Mouse (Mus musculus): ENCODE measurements at regions not wholly inside any gene's neighbourhood (a gene's known extent, or its start where the extent isn't known, plus 50 kb on each side); places are given as distances from the start of the nearest gene placed in this dataset.

DNA sequence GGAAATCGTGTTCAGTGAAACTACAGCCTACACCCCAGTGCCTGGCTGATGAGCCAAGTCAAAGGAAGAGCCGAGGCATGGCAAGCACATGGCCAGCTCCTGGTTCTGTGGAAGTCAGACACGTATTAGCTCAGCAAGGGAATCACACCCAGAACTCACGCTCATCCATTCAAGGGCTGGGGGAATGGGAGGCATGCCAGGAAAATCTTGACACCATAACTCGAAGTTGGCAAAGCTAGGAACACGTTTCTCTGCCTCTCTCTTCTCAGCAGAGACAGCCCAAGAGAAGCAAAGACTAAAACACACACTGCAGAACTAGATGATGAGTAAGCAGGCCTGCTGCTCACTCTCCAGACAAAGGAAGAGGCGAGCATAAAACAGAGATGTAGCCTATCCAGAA, 53.5 kb upstream of the Ypel5 start:
- 70% methylated on average over 7 of the region's 7 CpGs for WGBS

DNA sequence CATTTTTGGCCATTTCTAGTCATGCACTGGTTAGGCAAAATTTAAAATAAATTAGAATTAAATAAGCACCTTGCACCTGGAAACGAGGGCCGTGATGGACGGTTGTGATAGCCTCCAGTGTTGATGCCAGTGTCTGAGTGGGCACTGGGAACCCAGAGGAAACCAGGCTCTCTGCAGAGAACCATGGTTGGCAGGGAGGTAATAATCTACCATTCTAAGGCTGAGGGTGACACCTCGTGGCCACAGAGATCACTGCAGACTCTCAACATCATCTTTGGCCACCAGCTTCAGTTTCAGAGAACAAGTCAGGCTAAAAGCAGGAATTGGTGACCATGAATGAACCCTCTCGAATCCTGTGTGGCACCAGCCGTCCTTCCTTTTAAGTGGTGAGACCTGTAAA, 54.5 kb upstream of the Ypel5 start:
- Histone ChIP-seq H3K36me3 (no peaks in the 10 kb centered on the region), H3K9ac (replicated peaks) (no peak overlapping the region), H3K9me3 (no peaks in the 10 kb centered on the region), H3K4me1 (replicated peaks) (no peaks in the 10 kb centered on the region), H3K27ac (no peak overlapping the region), H3K4me2 (replicated peaks) (no peak overlapping the region), H3K27me3 (no peaks in the 10 kb centered on the region), H3K4me3 (replicated peaks) (no peak overlapping the region)
- 27% methylated on average over 6 of the region's 6 CpGs for WGBS
- peak; percentile 79 for ATAC-seq

More for the DNA sequence above, 53.5 kb upstream of the Ypel5 start:
- Histone ChIP-seq H3K4me1 (replicated peaks) (no peaks in the 10 kb centered on the region), H3K27me3 (no peaks in the 10 kb centered on the region), H3K4me3 (replicated peaks) (no peak overlapping the region), H3K9me3 (no peaks in the 10 kb centered on the region), H3K27ac (no peak overlapping the region), H3K36me3 (no peaks in the 10 kb centered on the region), H3K4me2 (replicated peaks) (no peak overlapping the region), H3K9ac (replicated peaks) (no peak overlapping the region)
- no peak for ATAC-seq

DNA sequence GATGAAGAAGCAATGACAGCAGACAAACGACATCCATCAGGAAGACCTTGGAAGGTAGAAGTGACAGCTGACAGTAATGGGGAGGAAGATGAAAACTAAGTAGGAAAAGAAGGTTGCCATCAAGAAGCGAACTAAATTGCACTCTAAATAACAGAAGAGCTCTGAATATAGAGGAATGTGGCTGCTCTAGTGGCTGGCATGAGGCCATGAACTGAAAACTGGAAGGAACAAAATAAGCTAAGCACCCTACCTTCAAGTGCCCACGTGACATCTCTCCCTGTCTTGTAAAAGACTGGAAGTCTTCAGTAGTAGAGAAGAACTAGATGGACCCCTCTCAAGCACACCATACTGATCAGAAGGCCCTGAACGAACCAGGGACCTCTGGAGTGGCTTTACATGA, 68.0 kb upstream of the Ypel5 start:
- Histone ChIP-seq H3K27me3 (no peaks in the 10 kb centered on the region), H3K9me3 (no peaks in the 10 kb centered on the region), H3K27ac (no peak overlapping the region), H3K4me1 (replicated peaks) (no peaks in the 10 kb centered on the region), H3K9ac (replicated peaks) (no peak overlapping the region), H3K4me3 (replicated peaks) (no peak overlapping the region), H3K36me3 (no peaks in the 10 kb centered on the region), H3K4me2 (replicated peaks) (no peak overlapping the region)
- ATAC-seq: no peak
- WGBS: 69% methylated on average over 4 of the region's 4 CpGs

DNA sequence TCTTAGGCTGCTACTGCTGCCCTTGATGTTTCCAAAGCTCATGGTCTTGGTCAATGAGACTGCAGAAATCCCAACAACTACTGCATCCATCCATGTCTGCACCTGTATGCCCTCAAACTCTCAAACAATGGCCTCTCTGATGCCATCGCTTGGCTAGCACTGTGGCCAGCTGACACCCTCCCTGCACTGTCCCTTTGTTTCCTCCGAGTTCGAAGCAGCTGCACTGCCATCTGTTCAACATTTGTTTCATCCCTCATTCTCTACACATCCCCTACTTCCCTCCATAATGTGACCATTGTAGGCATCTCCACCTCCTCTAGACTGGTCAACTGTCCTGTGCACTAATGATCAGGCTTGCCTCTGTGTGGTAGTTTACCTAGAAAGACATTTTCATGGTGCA, 75.3 kb upstream of the Ypel5 start:
- WGBS: 47% methylated on average over 3 of the region's 3 CpGs
- Histone ChIP-seq H3K9me3 (no peaks in the 10 kb centered on the region; the same call in 1 of the 2 replicates), H3K27ac (no peak overlapping the region), H3K4me2 (replicated peaks) (no peak overlapping the region), H3K4me1 (replicated peaks) (no peaks in the 10 kb centered on the region), H3K4me3 (replicated peaks) (no peak overlapping the region), H3K9ac (replicated peaks) (no peak overlapping the region), H3K36me3 (no peaks in the 10 kb centered on the region), H3K27me3 (no peaks in the 10 kb centered on the region)
- ATAC-seq: no peak

DNA sequence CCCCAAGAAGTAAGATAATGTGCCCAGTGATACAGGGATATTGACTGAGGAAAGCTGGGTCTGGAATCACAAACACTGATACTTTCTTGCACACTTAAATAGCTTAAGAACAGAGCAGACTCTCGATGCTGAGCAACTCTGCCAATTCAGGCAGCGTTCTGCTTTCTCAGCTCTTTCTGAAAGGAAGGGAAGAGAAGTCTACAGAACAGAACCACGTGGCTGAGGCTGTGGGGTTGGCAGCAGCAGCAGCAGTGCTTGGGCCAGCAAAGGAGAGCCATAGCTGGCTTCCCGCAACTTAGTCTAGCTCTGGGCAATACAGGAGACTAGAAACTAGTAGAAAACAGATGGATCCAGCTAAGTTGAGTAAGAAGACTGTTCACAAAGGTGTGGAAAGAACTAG, 89.8 kb upstream of the Ypel5 start:
- no peaks in the 10 kb centered on the region for H3K36me3 ChIP-seq
- no peak overlapping the region for H3K4me2 ChIP-seq (replicated peaks)
- no peak overlapping the region for H3K4me3 ChIP-seq (replicated peaks)
- H3K27ac ChIP-seq: no peak overlapping the region
- no peak for ATAC-seq
- H3K9me3 ChIP-seq: no peaks in the 10 kb centered on the region
- WGBS: 71% methylated on average over 4 of the region's 4 CpGs
- no peak overlapping the region for H3K9ac ChIP-seq (replicated peaks)
- H3K4me1 ChIP-seq (replicated peaks): no peaks in the 10 kb centered on the region
- no peaks in the 10 kb centered on the region for H3K27me3 ChIP-seq

DNA sequence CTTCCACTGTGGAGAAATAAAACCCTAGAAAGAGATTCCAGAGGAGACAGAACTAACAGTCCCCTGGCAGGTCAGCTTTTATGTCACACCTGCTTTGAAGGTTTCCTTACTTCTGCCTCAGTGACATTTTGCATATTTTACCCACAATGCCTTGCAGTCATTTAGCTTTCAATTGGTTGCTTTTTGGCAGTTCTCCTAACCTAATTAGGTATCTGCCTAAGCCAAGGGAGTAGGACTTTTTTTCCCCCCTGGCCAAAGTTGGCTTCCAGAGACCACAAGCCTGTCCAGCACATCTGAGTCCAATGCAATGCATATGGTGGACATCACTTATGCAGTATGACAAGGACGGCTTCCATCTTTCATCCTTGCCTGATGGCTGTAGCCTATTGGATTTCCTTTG, 103.2 kb upstream of the Ypel5 start:
- Histone ChIP-seq H3K9me3 (no peaks in the 10 kb centered on the region), H3K4me1 (replicated peaks) (no peaks in the 10 kb centered on the region), H3K27me3 (no peaks in the 10 kb centered on the region), H3K36me3 (no peaks in the 10 kb centered on the region), H3K4me2 (replicated peaks) (no peak overlapping the region), H3K27ac (no peak overlapping the region), H3K9ac (replicated peaks) (no peak overlapping the region), H3K4me3 (replicated peaks) (no peak overlapping the region)
- ATAC-seq: no peak
- 92% methylated on average over 1 of the region's 1 CpGs for WGBS

DNA sequence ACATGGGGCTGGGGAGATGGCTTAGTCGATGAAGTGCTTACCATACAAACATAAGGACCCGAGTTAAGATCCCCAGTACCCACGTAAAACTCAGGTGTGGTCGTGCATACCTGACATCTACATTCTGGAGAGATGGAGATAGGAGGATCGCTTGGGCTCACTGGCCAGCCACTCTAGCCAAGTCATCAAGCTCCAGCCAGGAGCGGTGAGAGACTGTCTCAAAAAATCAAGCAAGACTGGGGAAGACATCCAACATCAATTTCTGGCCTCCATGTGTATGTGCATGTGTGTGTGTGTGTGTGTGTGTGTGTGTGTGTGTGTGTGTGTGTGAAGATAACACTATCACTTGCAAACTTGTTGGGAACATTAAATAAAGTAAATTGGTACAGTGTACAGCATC, 104.6 kb upstream of the Ypel5 start:
- WGBS: 86% methylated on average over 6 of the region's 6 CpGs
- Histone ChIP-seq H3K4me3 (replicated peaks) (no peak overlapping the region), H3K4me1 (replicated peaks) (no peaks in the 10 kb centered on the region), H3K4me2 (replicated peaks) (no peak overlapping the region), H3K36me3 (no peaks in the 10 kb centered on the region), H3K27ac (no peak overlapping the region), H3K9ac (replicated peaks) (no peak overlapping the region), H3K27me3 (no peaks in the 10 kb centered on the region), H3K9me3 (no peaks in the 10 kb centered on the region)
- no peak for ATAC-seq

DNA sequence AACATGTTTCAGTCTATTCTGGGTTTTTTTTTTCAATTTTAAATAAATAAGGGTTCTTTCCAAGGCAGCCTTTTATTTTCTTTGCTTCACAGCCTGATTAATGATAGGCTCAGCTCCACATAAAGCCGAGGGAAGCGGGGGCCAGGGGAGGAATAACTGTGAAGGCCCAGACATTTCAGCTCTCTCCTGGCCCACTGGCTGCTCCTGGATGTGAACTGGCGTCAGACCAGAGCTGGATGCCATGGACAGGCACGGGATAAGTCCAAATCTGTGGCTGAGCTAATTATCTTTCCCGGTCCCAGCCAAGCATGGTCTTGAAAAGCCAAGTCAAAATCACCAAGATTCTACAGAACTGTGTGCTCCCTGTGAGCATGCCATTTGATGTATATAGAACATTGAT, 105.1 kb upstream of the Ypel5 start:
- WGBS: 77% methylated on average over 5 of the region's 5 CpGs
- H3K4me2 ChIP-seq (replicated peaks): no peak overlapping the region
- no peaks in the 10 kb centered on the region for H3K4me1 ChIP-seq (replicated peaks)
- no peak overlapping the region for H3K4me3 ChIP-seq (replicated peaks)
- no peak overlapping the region for H3K9ac ChIP-seq (replicated peaks)
- no peaks in the 10 kb centered on the region for H3K9me3 ChIP-seq
- no peaks in the 10 kb centered on the region for H3K36me3 ChIP-seq
- no peaks in the 10 kb centered on the region for H3K27me3 ChIP-seq
- no peak overlapping the region for H3K27ac ChIP-seq
- no peak for ATAC-seq

DNA sequence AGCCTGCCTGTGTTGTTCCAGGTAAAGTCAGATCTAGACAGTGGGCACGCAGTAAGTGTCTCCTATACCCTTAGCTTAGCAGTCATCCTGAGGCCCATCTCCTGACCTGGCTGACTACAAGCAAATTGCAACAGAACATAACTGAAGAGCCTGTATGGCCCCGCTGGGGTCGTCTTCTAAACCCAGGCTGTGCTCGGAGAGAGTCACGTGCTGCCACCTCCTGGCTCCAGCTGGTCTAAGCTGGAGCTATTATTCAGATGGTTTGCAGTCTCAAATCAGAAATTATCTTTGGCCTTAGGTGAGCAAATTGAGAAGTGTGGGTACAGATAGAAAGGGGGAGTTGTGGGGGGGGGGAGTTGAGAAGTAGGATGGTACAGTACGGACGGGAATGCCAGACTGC, 115.5 kb upstream of the Ypel5 start:
- no peaks in the 10 kb centered on the region for H3K27me3 ChIP-seq
- H3K9me3 ChIP-seq: no peaks in the 10 kb centered on the region
- no peak overlapping the region for H3K4me3 ChIP-seq (replicated peaks)
- H3K9ac ChIP-seq (replicated peaks): no peak overlapping the region
- no peaks in the 10 kb centered on the region for H3K4me1 ChIP-seq (replicated peaks)
- WGBS: 55% methylated on average over 7 of the region's 7 CpGs
- H3K36me3 ChIP-seq: no peaks in the 10 kb centered on the region
- ATAC-seq: peak; percentile 78
- H3K4me2 ChIP-seq (replicated peaks): no peak overlapping the region
- no peak overlapping the region for H3K27ac ChIP-seq

DNA sequence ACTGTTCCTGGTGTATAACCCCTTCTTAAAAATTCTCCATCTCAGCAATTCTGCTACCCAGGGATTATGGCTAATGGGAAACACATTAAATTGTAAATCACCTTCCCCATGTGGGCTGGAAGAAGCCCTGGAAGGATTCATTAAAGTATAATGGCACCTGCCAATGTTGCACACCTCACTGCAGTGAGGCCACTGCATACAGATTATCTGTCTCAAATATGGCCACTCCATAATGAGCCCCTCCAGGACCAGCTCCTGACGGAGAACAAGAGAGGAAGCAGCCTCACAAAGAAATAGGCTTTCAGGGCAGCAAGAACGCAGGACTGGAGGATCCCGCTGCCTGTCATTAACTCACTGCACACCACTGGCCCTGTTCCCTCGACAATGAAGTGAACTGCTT, 115.2 kb upstream of the Alk start:
- ATAC-seq: peak; percentile 71; the same call in 1 of the 2 replicates
- no peaks in the 10 kb centered on the region for H3K36me3 ChIP-seq
- H3K4me2 ChIP-seq (replicated peaks): no peak overlapping the region
- H3K27ac ChIP-seq: peak overlapping the region; percentile 56; the same call in 1 of the 2 replicates
- H3K9ac ChIP-seq (replicated peaks): no peak overlapping the region
- no peaks in the 10 kb centered on the region for H3K27me3 ChIP-seq
- H3K4me1 ChIP-seq (replicated peaks): no peaks in the 10 kb centered on the region
- WGBS: 52% methylated on average over 4 of the region's 4 CpGs
- no peaks in the 10 kb centered on the region for H3K9me3 ChIP-seq
- no peak overlapping the region for H3K4me3 ChIP-seq (replicated peaks)

DNA sequence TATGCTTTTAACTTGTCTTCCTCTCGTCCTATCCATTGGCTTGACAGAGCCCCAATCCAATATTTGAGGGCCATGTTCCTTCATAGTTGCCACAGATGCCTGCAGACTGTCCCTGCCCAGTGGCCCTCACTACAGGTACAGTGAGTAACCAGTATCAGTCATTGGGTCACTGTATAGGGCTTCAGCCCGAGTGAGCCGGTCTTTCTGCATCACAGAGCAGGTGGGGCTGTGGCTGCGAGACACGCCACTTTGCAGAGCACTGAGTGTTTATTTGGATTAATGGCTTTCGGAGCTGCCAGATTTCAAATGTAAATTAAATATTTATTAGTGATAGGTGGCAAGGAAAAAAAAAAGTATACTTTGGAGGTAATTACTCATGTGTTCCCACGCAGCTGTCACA, 87.2 kb upstream of the Alk start:
- H3K4me1 ChIP-seq (replicated peaks): no peaks in the 10 kb centered on the region
- H3K4me2 ChIP-seq (replicated peaks): no peak overlapping the region
- no peak for ATAC-seq
- H3K27me3 ChIP-seq: no peaks in the 10 kb centered on the region
- no peaks in the 10 kb centered on the region for H3K9me3 ChIP-seq
- no peak overlapping the region for H3K4me3 ChIP-seq (replicated peaks)
- H3K36me3 ChIP-seq: no peaks in the 10 kb centered on the region
- no peak overlapping the region for H3K9ac ChIP-seq (replicated peaks)
- H3K27ac ChIP-seq: no peak overlapping the region
- 88% methylated on average over 7 of the region's 7 CpGs for WGBS

DNA sequence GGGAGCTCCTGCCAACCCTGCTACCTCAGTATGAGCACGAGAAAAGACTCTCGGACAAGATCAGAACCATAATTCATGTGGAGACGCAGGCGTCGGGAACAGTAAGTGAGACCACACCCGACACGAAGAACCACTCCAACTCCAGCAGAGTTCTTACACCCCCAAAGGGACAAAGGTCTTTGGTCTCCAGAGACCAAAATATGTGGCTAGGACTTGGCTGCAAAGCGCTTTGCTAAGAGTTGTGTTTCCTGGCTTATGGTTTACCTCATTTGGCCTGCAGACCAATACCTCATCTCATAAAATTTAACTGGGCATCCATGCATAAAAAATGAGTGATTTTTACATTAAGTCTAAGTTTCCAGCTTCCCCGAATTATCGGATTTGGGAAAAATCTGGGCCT, 85.2 kb upstream of the Alk start:
- H3K4me2 ChIP-seq (replicated peaks): no peak overlapping the region
- no peaks in the 10 kb centered on the region for H3K27me3 ChIP-seq
- no peaks in the 10 kb centered on the region for H3K4me1 ChIP-seq (replicated peaks)
- no peak overlapping the region for H3K27ac ChIP-seq
- 94% methylated on average over 10 of the region's 10 CpGs for WGBS
- H3K4me3 ChIP-seq (replicated peaks): no peak overlapping the region
- H3K9me3 ChIP-seq: no peaks in the 10 kb centered on the region
- no peak overlapping the region for H3K9ac ChIP-seq (replicated peaks)
- no peak for ATAC-seq
- H3K36me3 ChIP-seq: no peaks in the 10 kb centered on the region

DNA sequence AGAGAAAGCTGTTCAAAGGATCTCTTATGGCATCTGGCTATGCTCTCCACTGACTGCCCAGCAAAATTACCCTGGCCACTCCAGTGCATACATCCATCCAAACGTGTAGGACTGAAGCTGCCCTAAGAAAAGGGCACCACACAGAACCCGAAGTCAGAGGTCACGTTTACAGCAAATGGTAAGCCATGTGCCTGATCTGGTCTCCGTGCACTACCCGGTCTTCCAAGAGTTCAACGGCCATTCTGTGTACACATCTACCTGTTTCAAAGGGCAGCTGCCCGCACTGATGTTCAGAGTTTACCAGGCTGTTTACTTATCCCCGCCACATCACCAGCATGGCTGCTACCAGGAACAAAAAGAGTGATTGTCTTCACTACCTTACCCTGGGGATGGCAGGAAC, 84.4 kb upstream of the Alk start:
- H3K4me3 ChIP-seq (replicated peaks): no peak overlapping the region
- H3K36me3 ChIP-seq: no peaks in the 10 kb centered on the region
- ATAC-seq: no peak
- H3K9ac ChIP-seq (replicated peaks): no peak overlapping the region
- no peaks in the 10 kb centered on the region for H3K27me3 ChIP-seq
- H3K27ac ChIP-seq: no peak overlapping the region
- WGBS: 89% methylated on average over 8 of the region's 8 CpGs
- H3K4me2 ChIP-seq (replicated peaks): no peak overlapping the region
- no peaks in the 10 kb centered on the region for H3K9me3 ChIP-seq
- H3K4me1 ChIP-seq (replicated peaks): no peaks in the 10 kb centered on the region
